Mouse (Mus musculus) liver, postnatal 0 days (tissue): ENCODE measurements at regions not wholly inside any gene's neighbourhood (a gene's known extent, or its start where the extent isn't known, plus 50 kb on each side); places are given as distances from the start of the nearest gene placed in this dataset. TPM values are rescaled to one million over a fixed set of nuclear protein-coding genes. Genes with fewer than 3 reads are reported as not detected.

Experiments used
- ATAC-seq: fragments of 200-750 bp; cut with Nextera tagmentation; 2 replicates; pipeline ENCODE4 v1.8.0; 2017; ENCODE audit warnings: mild to moderate bottlenecking, moderate library complexity
- DNase-seq: peaks from one replicate; pipeline ENCODE4 v3.0.0-alpha.2; 2016
- H3K27ac ChIP-seq: fragments of 300-500 bp; sonication (generic); 2 replicates; pipeline ENCODE4 v1.5.1; 2014; ENCODE audit warnings: antibody characterized with exemption, moderate library complexity, mild to moderate bottlenecking, low read depth
- H3K27me3 ChIP-seq: fragments of 300-500 bp; sonication (generic); 2 replicates; pipeline ENCODE4 v1.6.1; 2014; ENCODE audit warnings: low read length, control low read depth, mixed read lengths; ENCODE audit not compliant: insufficient read depth
- H3K36me3 ChIP-seq: fragments of 300-500 bp; sonication (generic); replicated peaks from 2 replicates; pipeline ENCODE4 v1.6.1; 2014; ENCODE audit warnings: mild to moderate bottlenecking, control low read depth, low read length, moderate library complexity, mixed read lengths; ENCODE audit not compliant: insufficient read depth
- H3K4me1 ChIP-seq: fragments of 300-500 bp; sonication (generic); 2 replicates; pipeline ENCODE4 v1.6.1; 2014; ENCODE audit warnings: antibody characterized with exemption, mild to moderate bottlenecking, control low read depth; ENCODE audit not compliant: insufficient read depth
- H3K4me2 ChIP-seq: fragments of 300-500 bp; sonication (generic); 2 replicates; pipeline ENCODE4 v1.6.1; 2014; ENCODE audit warnings: low read depth, mild to moderate bottlenecking, low read length, moderate library complexity, mixed read lengths
- H3K4me3 ChIP-seq: fragments of 300-500 bp; sonication (generic); 2 replicates; pipeline ENCODE4 v1.5.1; 2014; ENCODE audit warnings: low read depth, low read length
- H3K9ac ChIP-seq: fragments of 300-500 bp; sonication (generic); replicated peaks from 2 replicates; pipeline ENCODE4 v1.6.1; 2014; ENCODE audit warnings: mild to moderate bottlenecking, moderate library complexity
- H3K9me3 ChIP-seq: fragments of 300-500 bp; sonication (generic); 2 replicates; pipeline ENCODE4 v1.6.1; 2016; ENCODE audit warnings: mild to moderate bottlenecking, control low read depth, low read length, mixed read lengths
- CTCF ChIP-seq: sonication (generic); IDR thresholded peaks from 2 replicates; pipeline ENCODE4 v1.5.1; 2016; ENCODE audit warnings: antibody characterized with exemption, low read depth
- EP300 ChIP-seq: IDR thresholded peaks from 2 replicates; pipeline ENCODE4 v1.6.1; 2016; ENCODE audit warnings: antibody characterized with exemption, low read depth, mild to moderate bottlenecking
- WGBS: fragments of 180-500 bp; shearing (Covaris S2); extraction: QIAGEN DNeasy Blood & Tissue Kit; methylation state at CpG from one replicate; pipeline ENCODE4 v1.1.7; 2014; ENCODE audit not compliant: insufficient replicate concordance; 5-methylcytosine and 5-hydroxymethylcytosine counted together
- microRNA-seq: library from miRNA; unstranded; fragments of <30 nt; microRNA quantifications from one replicate; pipeline ENCODE4, GENCODE M21; 2016

DNA sequence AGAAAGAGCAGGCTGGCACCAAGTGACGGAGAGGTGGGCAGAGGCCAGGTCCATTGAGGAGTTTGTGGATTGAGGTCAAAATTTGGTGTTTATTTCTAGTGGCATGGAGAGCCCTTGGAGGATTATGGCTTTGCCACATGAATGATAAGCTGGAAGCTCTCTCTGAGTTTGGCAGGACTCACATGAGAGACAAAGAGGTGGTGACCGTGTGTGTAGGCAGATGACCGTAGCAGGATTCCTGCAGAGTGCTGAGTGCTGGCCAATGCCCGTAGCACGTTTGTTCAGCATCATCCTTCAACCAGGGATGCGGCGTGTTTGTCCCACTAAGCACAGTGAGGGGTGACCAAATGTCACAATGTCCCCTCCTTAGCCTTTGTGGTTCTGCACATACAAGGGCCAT is 58.1 kb upstream of the Lhx5 start:
- H3K36me3 ChIP-seq = no peaks in the 10 kb centered on the region
- no peak overlapping the region for H3K4me3 ChIP-seq
- H3K9ac ChIP-seq = no peak overlapping the region
- no peaks in the 10 kb centered on the region for H3K9me3 ChIP-seq
- no peak overlapping the region for H3K27ac ChIP-seq
- TF ChIP-seq CTCF = no peak
- TF ChIP-seq EP300 = no peak
- DNase-seq = no peak
- ATAC-seq = no peak
- H3K4me2 ChIP-seq = no peak overlapping the region
- H3K27me3 ChIP-seq = 0 out of 2 replicates have a peak, but pooled peaks cover 5% of the 10 kb centered on the region
- 81% methylated on average over 7 of the region's 7 CpGs for WGBS
- no peaks in the 10 kb centered on the region for H3K4me1 ChIP-seq

Small RNAs in the stretch of these regions (microRNA-seq; reads per million reads assigned to microRNA genes)
- not detected for gene Gm26474
